Mouse (Mus musculus) naive thymus-derived CD4-positive, alpha-beta T cell, adult 2 months (primary cell): Measurements from ENCODE around the gene Hoxd4.

Experiments
- DNase-seq: peaks from one replicate; pipeline ENCODE4 v3.0.0-alpha.2; 2011; ENCODE audit warnings: low read depth

Gene Hoxd4

DNA sequence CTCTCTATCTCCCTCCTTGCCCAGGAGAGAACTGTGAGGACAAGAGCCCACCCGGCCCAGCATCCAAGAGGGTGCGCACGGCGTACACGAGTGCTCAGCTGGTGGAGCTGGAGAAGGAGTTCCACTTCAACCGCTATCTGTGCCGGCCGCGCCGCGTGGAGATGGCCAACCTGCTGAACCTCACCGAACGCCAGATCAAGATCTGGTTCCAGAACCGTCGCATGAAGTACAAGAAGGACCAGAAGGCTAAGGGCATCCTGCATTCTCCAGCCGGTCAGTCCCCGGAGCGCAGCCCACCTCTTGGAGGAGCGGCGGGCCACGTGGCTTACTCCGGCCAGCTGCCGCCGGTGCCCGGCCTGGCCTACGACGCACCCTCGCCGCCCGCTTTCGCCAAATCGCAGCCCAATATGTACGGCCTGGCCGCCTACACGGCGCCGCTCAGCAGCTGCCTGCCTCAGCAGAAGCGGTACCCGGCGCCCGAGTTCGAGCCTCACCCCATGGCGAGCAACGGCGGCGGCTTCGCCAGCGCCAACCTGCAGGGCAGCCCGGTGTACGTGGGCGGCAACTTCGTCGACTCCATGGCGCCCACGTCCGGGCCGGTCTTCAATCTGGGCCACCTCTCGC, 34.7 kb downstream of the Hoxd4 start:
- DNase-seq, result no peak

DNA sequence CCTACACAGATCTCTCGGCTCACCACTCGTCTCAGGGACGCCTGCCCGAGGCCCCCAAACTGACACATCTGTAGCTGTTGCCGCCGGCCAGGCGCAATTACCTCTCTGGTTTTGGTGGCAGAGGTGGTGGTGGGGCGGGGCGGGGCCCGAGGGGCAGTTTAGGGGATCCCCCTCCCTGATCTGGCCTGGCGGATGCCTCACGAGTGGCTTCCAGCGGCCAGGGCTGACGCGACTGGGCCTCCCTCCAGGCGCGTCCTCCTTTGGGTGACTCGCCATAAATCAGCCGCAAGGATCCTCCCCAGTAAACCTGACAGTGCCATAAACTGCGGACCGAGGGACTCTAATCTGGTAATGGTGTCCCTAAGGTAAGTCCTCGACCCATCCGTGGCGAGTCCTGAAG, 35.3 kb downstream of the Hoxd4 start:
- DNase-seq, result no peak

DNA sequence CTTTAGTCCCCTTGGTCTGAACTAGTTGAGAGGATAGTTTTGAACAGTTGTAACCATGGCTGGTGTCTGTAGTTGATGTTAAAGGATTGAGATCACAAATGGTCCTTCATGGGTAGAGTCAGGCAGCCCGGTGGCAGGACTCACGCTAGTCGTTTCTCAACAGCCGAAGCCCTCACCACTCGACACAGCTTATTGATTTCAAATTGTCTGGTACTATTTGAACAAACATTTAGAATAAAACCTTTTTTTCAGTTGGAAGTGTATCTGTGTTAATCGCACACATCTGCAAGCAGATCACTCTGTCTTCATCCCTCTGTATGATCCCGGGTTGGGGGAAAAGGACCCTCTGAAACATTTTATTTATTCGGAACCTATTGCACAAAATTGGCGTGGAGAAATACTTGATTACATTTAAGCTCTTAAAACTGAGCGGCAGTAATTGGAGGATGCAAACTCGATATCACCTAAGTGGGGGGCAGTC, 36.0 kb downstream of the Hoxd4 start:
- DNase-seq, result no peak

DNA sequence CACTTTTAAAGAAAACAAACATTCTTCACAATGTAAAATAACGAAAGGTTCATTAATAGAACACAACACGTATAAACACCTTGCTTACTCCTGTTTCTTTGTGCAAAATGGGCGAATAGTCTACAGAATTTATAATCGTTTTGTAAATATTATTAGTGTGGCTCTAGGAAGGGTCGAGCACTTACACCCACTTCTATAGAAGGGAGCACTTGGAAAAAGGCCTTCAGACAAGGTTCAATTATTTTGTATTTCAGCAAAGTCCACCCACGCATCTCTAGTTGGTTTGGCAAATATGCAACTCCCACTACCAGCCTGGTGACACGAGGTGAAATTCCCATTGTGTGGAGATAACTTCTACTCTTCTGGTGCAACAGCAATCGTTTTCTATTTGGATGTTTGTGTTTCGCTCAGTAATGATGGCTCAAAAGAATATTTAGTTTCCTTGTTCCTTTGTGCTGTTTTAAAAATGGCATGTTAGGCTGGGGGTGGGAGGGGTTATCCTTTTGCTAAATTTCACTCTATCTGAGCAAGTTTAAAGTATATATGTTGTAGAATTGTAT, 36.8 kb downstream of the Hoxd4 start:
- DNase-seq, result no peak

DNA sequence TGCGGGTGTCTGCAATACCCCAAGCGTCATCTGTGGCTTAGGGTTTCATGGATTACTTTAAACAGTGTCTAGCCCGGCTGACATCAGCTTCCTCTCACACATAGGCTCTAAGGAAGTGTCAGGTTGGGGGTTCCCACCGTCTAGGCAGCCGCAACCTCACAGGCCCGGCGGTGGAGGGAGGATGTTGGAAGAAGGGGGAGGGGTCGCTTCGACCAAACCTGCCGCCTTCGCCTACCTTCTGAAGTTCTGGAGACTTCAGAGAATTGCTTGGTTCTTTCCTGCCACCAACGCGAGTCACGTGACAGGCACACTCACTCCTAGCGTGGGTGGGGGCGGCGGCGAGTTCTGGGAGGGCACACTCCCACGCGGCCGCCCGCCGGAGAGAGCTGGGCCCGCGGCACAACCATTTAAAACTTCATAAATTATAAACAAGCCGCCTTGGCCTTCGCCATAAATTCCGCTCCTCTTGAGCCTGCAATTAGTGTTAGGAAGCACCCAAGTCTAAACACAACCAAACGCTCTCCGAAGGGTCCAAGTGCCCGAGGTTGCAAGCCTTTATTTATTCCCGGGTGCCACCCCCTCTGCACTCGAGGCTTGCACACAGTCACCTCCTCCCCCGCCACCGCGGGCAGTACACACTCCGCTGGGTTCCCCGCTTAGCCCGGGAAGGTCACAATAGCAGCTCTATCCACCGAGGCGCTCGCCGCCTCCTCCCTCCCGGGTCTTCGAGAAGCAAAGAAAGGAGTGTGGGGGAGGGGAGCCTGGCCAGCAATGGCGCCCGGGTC, 37.8 kb downstream of the Hoxd4 start:
- DNase-seq, result peak; percentile 69

DNA sequence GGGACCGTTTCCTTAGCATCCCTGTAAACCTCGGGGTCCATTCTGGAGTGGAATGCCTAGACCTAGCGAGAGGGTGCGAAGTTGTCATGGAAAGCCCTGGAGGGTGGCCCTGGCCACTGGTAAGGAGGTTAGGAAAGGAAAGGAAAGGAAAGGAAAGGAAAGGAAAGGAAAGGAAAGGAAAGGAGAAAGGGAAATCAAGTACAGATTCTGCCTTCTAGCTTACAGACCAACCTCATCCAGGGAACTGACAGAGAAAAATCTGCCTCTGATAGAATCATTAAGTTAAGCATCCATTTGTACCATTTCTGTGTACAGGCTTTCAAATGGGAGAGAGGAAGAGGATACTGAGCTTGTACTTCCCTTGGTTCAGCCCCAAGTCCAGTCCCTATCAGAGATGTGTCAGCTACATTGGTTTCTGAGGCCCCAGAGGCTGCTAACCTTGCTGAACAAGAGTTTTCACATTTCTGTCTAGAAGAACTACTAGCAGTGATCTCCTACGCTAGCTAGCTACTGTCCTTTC, 39.1 kb downstream of the Hoxd4 start:
- no peak for DNase-seq

DNA sequence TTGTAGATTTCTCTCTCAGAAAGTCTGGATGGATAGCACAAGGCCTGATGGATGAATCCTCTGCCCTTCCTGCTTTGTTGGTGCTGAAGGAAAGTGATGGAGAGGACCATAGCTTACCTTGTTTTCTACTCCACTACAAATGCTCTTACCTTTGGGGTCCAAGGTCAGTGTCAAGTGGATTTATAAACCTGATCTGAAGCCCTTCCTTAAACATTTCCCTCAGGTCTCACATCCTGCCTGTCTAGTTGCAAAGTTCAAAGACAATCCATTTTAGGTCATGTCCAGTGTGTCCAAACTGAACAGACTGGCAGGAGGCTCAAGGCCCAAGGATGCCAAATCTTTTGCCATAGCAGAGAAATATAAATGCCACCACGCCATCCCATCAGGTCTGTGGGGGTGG, 40.1 kb downstream of the Hoxd4 start:
- DNase-seq, result no peak

DNA sequence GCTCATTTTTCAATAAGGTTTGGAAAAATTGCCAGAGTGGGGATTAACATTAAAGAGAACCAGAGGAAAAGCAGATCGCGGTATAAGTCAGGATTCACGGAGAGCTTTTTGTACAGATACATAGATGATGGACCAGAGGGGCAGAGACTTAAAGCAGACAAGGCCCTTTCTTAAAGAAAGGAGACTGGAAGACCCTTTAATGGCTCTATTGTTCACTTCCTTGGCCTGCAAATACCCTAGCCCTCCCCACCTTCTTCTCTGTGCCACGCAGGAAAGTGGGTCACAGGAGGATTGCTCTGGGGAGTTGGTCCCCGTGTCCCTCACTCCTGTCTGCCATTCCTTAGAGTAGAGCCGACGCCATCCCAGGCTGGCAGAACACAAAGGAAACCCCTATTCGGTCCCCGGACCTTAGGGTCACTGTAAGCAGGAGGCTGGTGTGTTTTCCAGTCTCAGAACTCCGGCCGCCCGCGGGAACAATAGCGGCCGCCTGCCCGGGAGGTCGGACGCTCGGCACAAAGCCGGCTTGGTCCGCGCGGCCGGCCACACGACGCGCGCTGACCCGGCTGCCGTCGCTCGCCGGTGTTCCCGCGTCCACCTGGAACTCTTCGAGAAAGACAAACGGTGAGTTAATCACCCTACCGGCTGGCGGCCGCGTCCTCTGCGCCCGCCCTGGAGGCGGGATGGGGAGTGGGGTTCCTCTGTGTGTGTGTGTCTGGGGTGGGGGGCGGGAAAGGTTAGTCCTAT, 40.9 kb downstream of the Hoxd4 start:
- DNase-seq, result no peak

DNA sequence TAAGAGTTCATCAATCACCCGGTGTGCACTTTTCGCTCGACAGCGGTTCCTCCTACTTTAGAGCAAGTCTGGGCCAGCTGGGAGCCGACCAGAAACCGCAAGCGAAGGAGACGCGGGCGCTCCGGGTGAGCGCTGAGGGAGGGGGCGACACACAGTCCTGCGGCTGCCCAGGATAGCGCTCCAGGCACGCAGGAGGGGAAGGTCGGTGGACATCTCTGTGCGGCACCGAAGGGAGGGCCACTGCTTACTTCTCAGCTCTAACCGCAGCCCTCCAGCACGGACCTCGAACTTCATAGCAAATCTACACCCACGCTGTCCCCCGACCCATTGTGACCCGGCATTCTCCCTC, 41.4 kb downstream of the Hoxd4 start:
- no peak for DNase-seq

DNA sequence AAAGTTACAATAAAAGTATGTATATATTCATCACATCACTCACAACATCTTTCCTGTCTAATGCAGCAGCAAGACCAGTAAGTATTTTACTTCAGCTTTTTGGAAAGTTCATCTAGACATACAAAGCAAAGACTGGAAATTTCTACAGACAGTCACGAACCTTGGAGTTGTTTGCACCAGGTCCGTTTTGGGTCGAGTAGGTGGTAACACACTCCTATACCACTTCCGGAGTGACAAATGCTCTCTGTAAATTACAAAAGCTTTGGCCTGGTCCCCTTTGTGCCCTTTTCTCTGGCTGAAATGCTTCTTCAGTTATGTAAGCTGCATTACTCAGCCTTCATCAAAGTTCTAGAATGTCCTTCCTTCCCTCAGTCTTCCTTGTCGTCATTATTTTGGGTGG, 42.0 kb downstream of the Hoxd4 start:
- DNase-seq, result no peak

DNA sequence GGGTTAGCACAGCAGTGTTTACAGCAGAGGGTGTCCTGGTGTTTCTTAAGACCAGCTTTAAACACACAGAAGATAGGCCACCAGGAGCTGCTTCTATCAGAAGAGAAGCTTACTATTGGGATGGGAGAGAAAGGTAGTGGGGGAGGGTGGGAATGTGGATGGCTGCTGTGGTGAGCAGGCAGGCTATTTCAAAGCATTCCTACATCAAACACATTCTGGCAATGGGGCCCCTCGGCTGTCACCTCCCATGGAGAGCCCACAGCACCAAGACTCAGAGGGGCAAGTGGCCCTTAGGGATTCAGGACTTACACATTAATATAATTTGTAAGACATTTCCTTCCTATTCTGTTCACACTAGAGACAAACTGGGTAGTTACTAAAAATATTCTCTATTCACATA, 48.4 kb downstream of the Hoxd4 start:
- DNase-seq, result no peak

DNA sequence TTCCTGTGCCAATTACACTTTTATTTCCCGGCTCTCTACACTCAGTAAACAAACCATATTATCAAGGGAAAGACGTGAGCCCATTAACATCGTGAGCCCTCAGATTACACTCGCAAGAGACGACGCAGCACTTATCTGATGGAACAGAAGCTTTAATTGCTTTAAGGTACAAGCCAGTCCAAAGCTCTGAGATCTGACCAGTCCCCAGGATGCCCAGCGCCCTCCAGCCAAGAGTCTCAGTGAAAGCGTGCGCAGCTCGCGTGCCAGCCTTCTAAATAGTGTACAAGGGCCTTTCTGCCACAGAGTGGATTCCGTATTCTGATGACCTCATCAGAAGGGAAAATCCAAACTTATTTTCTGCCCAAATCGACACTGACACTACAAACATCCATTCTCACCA, 50.2 kb downstream of the Hoxd4 start:
- DNase-seq, result no peak

DNA sequence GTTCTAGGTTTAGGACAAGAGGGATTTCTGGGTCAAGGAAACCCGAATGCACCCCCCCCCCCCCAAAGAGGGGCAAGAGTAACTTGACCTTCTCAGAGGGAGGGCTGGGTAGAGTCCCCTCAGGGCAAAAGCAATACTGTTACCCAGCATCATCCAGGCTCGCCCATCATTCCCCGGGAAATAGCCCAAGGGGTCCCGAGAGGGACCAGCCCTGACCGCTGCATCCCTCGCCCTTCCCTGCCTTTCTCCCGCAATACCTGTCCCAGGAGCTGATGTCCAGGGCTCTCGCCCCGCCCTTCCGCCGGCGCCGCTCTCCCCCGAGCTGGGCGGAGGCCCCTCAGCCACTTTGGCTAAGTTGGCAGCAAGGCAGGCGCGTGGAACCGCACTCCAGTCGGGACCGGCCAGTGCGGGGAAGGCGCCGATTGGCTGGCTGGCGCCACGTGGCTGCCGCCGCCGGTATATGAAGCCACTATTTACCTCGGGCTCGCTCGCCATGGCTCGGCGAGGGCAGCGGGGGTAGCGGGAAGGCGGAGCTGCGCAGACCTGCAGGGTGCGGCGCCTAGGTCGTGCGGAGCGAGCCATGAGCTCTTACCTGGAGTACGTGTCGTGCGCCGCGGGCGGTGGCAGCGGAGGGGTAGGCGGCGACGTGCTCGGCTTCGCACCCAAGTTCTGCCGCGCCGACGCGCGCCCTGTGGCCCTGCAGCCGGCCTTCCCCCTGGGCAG, 51.0 kb downstream of the Hoxd4 start, which contains the start of gene Hoxd1:
Hoxd1 (plus strand) TSS at position 459 of the 723 bp plus-strand sequence.
- DNase-seq, result no peak

DNA sequence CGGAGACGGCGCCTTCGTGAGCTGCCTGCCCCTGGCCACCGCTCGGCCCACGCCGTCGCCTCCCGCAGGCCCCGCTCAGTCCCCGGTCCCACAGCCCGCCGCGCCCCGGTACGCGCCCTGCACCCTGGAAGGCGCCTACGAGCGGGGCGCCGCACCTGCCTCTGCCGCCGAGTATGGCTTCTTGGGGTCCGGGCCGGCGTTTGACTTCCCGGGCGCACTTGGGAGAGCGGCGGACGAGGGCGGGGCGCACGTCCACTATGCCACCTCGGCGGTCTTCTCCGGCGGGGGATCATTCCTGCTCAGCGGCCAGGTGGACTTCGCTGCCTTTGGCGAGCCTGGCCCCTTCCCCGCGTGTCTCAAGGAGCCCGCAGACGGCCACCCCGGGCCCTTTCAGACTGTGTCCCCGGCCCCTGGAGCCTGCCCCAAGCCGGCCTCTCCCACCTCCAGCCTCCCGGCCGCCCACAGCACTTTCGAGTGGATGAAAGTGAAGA, 51.6 kb downstream of the Hoxd4 start:
- no peak for DNase-seq

DNA sequence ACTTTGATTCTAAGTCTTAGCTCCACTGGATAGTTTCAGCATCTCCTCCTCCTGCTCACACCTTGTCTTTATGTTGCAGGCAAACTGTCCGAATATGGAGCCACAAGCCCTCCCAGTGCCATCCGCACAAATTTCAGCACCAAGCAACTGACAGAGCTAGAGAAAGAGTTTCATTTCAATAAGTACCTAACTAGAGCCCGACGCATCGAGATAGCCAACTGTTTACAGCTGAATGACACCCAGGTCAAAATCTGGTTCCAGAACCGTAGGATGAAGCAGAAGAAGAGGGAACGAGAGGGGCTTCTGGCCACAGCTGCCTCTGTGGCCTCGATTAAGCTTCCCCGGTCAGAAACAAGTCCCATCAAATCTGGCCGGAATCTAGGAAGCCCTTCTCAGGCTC, 52.2 kb downstream of the Hoxd4 start:
- no peak for DNase-seq

DNA sequence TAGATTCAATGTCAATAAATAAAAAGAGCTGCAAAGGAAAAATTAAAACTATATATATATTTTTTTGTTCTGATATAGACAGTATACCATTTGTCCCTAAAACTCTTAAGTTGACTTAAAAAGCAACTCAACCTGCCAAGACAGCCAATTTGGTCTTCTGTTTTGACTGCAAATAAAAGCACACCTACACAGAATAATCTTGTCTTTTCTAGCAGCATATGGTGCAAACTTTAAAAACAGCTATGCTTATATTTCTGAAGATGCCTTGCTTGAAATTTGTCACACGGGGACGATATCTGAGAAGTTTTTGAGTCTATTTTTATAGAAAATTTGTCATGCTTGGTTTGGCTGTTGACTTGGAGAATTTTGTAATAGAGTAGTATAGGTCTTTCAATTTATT, 62.6 kb downstream of the Hoxd4 start:
- DNase-seq, result no peak

DNA sequence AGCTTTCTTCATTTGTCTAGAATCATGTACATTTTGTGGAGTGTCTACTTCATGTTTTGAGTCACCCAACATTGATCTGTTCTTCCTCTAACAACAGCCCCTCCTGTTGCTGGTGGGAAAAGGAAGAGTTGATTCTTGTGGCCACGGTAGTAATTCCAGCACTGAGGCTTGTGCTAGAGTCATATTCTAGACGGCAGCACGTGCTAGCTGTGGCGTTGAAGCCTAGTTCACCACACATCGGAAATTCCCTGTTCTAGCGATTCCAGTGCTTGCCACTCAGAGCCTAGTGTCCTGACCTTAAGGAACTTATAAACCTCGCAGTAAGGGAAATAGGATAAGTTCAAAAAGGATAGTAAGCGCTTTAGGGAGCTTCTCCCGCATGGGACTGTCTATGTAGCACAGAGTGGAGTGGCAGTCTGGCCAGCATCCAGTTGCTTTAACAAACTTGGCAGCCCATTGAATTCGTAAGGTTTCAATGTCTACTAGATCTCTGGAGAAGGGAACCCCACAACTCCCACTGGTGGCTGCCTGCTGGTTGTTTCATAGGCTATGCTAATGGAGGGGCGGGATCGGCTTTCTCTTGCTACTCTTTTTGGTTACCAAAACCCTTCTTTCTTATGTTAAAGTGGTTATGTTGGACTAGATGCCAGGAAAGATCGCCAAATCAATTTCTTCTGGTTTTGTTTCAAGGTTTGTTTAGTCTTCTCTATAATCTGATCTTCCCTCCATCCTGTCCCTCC, 66.0 kb downstream of the Hoxd4 start:
- DNase-seq, result no peak
